Mouse (Mus musculus) cerebellum, adult 2 months (tissue): ENCODE measurements around the gene Iqsec2. TPM values are rescaled to one million over a fixed set of nuclear protein-coding genes. Genes with fewer than 3 reads are reported as not detected.
A peak's percentile ranks its signal among the peaks of the same experiment; 100 is the strongest.

Source experiments
- DNase-seq, 2 experiments: peaks; one replicate each; pipeline ENCODE4 v3.0.0; 2021
- H3K27ac ChIP-seq: fragments of 200-500 bp; 2 replicates; pipeline ENCODE4 v1.5.1; 2012; ENCODE audit warnings: low read length, control low read depth, inconsistent platforms; ENCODE audit not compliant: insufficient read depth
- H3K27me3 ChIP-seq: fragments of 200-500 bp; 2 replicates; pipeline ENCODE4 v1.6.1; 2012; ENCODE audit warnings: inconsistent platforms, mild to moderate bottlenecking, low read length, moderate library complexity; ENCODE audit not compliant: control insufficient read depth, insufficient read depth
- H3K4me1 ChIP-seq: fragments of 200-500 bp; 2 replicates; pipeline ENCODE4 v1.6.1; 2011; ENCODE audit warnings: low read length; ENCODE audit not compliant: control insufficient read depth, insufficient read depth
- H3K4me3 ChIP-seq: fragments of 200-500 bp; replicated peaks from 2 replicates; pipeline ENCODE3; 2011; ENCODE audit warnings: mild to moderate bottlenecking, low read depth, low read length, control low read depth; ENCODE audit not compliant: insufficient read depth
- CTCF ChIP-seq: fragments of 200-500 bp; IDR thresholded peaks from 2 replicates; pipeline ENCODE4 v1.5.1; 2011; ENCODE audit warnings: low read depth, mild to moderate bottlenecking, control low read depth, low read length, moderate library complexity, borderline replicate concordance; ENCODE audit not compliant: insufficient read depth
- POLR2A ChIP-seq: fragments of 200-500 bp; IDR thresholded peaks from 2 replicates; pipeline ENCODE4 v1.6.1; 2011; ENCODE audit warnings: low read length, control low read depth, borderline replicate concordance; ENCODE audit not compliant: insufficient read depth
- WGBS: fragments of 180-500 bp; shearing (Covaris S2); methylation state at CpG from one replicate; pipeline ENCODE4 v1.1.7; 2018; 5-methylcytosine and 5-hydroxymethylcytosine counted together
- polyA plus RNA-seq: library from polyadenylated mRNA; depleted of rRNA; stranded (reverse); fragments of >200 nt; gene quantifications from 2 replicates; pipeline ENCODE4 v1.2.3, GENCODE M21; 2012

The Iqsec2 gene
- polyA plus RNA-seq, 1 experiment = 84.7 TPM

- DNase-seq = no peak
- no peak for TF ChIP-seq CTCF
- no peak for TF ChIP-seq POLR2A
- no peaks in the 10 kb centered on the region for H3K27me3 ChIP-seq
Measured at GRCm38 (mm10) chrX:152179670-152180656, 35.9 kb downstream of the Iqsec2 start.

GRCm38 (mm10) chrX:152187151-152187550, 43.1 kb downstream of the Iqsec2 start:
- Histone ChIP-seq H3K4me3 (no peak overlapping the region), H3K27ac (no peak overlapping the region), H3K4me1 (peaks cover under 1% of the 10 kb centered on the region; the same call in 1 of the 2 replicates), H3K27me3 (no peaks in the 10 kb centered on the region)
- TF ChIP-seq CTCF = no peak
- TF ChIP-seq POLR2A = no peak
- DNase-seq = no peak

More at GRCm38 (mm10) chrX:152179670-152180656, 35.9 kb downstream of the Iqsec2 start:
- H3K4me3 ChIP-seq = no peak overlapping the region
- H3K4me1 ChIP-seq = peaks cover 31% of the 10 kb centered on the region
- WGBS = 30% methylated on average over 7 of the region's 7 CpGs
- peak overlapping the region; percentile 69 for H3K27ac ChIP-seq

GRCm38 (mm10) chrX:152191266-152191665, 47.2 kb downstream of the Iqsec2 start:
- no peak overlapping the region for H3K27ac ChIP-seq
- no peaks in the 10 kb centered on the region for H3K27me3 ChIP-seq
- TF ChIP-seq CTCF (no peak), POLR2A (no peak)
- WGBS = 60% methylated on average over 1 of the region's 1 CpGs
- H3K4me1 ChIP-seq = peaks cover 11% of the 10 kb centered on the region
- no peak for DNase-seq
- no peak overlapping the region for H3K4me3 ChIP-seq

- Histone ChIP-seq H3K27me3 (no peaks in the 10 kb centered on the region), H3K4me3 (no peak overlapping the region)
- no peak for DNase-seq
Measured at GRCm38 (mm10) chrX:152197814-152198648, 54.0 kb downstream of the Iqsec2 start.

GRCm38 (mm10) chrX:152201737-152202421, 57.8 kb downstream of the Iqsec2 start:
- Histone ChIP-seq H3K27me3 (no peaks in the 10 kb centered on the region), H3K4me3 (no peak overlapping the region), H3K27ac (peak overlapping the region; percentile 28; the same call in 1 of the 2 replicates), H3K4me1 (peaks cover 12% of the 10 kb centered on the region)
- TF ChIP-seq POLR2A = no peak
- TF ChIP-seq CTCF = peak; percentile 35; the same call in 1 of the 2 replicates
- DNase-seq = peak; percentile 51 to 64
- WGBS = 18% methylated on average over 4 of the region's 4 CpGs

More at GRCm38 (mm10) chrX:152197814-152198648, 54.0 kb downstream of the Iqsec2 start:
- 26% methylated on average over 1 of the region's 1 CpGs for WGBS
- TF ChIP-seq POLR2A (no peak), CTCF (no peak)
- H3K4me1 ChIP-seq = peaks cover 19% of the 10 kb centered on the region
- H3K27ac ChIP-seq = no peak overlapping the region

GRCm38 (mm10) chrX:152202422-152203103, 58.5 kb downstream of the Iqsec2 start:
- H3K27me3 ChIP-seq = no peaks in the 10 kb centered on the region
- TF ChIP-seq POLR2A (no peak), CTCF (no peak)
- DNase-seq = no peak
- H3K4me1 ChIP-seq = peaks cover 12% of the 10 kb centered on the region
- WGBS = 31% methylated on average over 8 of the region's 8 CpGs
- 0 out of 2 replicates have a peak overlapping the region, but pooled peaks have one; percentile 36 for H3K27ac ChIP-seq
- H3K4me3 ChIP-seq = no peak overlapping the region
